Mouse (Mus musculus) spleen, adult 12 weeks (tissue): ENCODE results near the gene Mctp1.
"Not testable (repeated sequence)": the region's sequence is repeated elsewhere in the genome, so short reads cannot be mapped to it uniquely, and the experiment has no call there.

Experiments used
- DNase-seq: peaks from one replicate; pipeline ENCODE4 v3.0.0; 2022; ENCODE audit warnings: low spot score

The Mctp1 gene

DNA sequence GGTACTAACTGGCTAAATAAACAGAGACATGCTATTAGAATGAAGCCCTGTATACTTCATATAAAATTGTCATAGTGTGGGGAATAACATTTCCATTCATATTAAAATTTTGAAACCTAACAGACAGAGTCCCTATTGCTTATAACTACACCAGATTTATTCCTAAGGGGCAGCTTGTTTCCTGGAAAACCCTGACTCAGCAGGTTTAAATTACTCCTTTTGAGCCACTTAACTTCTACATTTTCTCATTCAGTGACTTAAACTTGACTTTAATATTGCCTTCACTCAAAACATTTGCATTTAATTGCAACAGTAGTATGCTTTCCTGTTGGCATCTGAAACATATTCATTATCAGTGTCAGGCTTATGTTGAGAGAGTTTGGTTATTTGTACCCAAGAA is 583.3 kb downstream of the Mctp1 start:
- DNase-seq = no peak

DNA sequence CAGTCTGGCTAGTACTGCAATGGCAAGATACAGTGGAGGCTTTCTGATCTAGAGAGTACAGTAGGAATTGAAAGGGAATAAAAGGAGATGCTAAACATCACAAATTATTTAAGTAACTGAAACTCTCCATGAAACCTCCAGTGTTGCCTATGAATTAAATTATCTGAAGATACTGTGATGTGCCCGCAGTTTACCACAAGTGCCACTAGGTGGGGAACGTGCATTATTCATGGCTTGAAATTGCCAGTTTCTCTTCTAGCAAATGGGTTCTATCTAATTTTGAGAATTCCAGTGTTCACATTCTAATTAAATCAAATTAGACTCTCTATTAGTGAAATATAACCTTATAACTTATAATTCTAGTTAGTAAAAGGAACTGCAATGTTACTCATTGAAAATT is 585.1 kb downstream of the Mctp1 start:
- DNase-seq = no peak

DNA sequence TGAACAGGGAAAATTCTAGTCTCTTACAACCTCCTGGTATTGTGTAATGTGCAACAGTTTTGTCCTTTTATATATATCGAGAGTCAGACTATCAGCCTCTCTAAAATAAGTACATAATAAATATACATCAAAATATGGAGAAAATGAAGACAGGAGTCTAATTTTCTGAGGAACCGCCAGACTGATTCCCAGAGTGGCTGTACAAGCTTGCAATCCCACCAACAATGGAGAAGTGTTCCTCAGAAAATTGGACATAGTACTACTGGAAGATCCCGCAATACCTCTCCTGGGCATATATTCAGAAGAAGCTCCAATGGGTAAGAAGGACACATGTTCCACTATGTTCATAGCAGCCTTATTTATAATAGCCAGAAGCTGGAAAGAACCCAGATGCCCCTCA is 586.7 kb downstream of the Mctp1 start:
- DNase-seq = not testable (repeated sequence)

DNA sequence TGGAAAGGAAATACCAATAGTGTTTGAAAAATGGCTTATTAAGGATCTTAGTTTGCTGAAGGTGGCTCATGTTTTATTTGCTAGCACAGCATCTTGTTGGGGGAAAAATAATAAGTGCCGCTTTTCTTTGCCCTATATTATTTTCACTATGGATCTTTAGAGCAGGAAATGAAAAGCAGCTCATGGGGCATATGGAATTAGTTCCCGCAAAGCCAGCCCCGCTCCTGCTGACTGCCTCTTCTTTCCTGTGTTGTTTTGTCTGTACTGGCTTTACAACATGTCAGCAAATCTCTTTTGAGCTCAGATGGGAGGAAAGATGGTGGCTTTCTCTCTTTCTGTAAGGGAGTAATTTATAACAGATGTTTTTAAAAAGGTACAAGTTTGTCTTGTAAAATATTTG is 618.3 kb downstream of the Mctp1 start:
- DNase-seq = no peak

DNA sequence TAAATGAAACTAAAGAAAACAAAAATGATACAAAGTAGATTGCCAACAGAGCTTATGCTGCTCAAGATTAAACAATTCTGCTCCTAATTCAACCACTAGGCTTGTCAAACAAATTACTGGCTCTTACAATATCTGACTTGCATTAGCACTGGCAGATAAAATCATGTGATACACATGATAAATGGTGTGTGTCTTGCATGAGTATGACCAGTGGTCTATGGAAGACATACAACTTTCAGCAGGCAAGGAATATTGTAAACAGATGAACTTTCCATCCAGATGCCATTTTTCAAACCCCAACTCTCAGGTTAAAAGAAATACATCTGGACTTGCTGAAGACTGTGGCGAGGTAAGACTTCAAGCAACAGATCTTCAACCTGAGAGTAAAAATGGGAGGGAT is 619.3 kb downstream of the Mctp1 start:
- no peak for DNase-seq

DNA sequence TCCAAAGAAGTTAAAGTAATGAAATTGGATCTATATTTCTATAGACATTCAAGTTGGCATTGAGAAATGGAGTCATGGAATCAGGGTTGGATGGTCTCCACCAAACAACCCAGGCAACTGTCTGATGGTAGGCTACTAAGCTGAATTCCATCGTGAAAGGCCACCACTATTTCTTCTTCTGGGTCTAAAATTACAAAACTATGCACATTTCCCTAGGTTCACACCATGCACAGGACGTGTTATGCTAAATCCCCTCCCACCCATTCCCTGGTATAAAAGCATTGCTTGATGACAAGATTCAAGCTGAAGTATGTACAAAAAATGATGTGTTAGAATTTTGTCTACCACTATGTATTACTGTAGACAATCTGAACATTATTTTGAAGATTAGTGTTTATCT is 634.5 kb downstream of the Mctp1 start:
- no peak for DNase-seq

DNA sequence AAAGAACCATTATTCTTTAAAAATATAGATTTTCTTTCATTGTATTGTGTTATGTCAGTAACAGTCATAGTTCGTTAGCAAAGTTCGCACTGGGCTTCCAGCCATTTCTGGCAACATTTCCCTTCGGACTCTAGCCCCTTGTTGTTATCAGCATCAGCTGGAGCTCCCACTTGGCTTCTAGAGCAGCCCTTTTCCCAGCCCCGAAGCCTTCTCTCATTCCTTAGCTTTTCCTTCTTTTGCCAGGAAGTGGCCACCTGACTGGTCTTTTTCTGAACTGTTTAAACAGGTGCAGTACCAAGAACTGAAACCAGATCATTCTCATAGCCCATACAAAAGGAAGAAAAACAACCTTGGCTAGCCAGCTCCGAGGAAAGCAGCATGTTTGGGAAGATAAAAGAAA is 645.3 kb downstream of the Mctp1 start:
- DNase-seq = no peak

DNA sequence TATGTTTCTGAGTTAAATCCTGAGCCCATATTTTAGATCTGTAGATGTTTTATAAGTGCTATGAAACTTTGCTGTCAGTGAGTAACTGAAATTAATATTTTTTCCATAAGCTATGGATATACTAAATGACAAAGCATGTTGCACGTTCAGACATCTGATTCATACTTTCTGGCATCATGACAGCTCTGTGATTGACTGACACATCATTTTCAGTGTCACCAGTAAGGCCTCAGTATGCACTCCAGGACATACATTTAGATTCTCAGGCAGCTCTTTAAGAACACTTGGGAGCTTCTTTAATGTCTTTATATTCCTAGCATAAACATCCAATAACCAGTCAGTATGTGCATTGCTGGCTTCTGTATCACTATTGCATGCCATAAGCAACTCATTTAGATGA is 659.0 kb downstream of the Mctp1 start:
- no peak for DNase-seq

DNA sequence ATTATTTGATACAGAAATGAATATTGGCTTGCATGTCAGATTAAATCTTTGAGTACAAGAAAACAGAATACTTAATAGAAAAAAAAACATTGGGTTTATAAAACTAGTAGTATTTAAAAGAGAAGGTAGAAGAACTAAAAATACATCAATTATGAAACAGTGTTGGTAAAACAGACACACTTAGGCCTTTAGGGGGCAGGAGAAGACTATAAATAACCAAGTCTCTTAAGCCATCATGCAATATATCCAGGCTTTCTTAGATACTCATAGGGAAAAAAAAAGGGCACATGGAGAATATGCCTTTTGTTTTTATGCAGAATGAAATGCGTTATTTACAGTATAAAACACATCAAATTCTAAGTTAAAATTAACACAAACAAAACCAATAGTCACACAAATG is 661.0 kb downstream of the Mctp1 start:
- no peak for DNase-seq

DNA sequence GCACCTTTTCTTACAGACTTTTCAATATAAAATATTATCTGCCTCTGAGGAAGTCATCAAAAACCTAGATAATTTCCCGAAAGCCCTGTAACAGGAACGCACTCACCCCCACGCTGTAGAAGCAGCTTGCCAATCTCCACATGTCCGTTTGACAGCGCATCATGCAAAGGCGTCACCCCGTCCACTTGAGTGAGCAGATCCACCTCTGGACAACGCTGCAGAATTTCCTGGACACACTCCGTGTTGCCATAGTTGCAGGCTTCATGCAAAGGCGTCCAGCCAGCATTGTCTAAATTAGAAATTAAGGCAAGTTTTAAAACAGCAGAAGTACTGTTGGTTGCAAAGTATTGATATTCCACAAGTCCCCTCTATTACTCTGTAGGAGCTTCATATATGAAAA is 662.1 kb downstream of the Mctp1 start:
- no peak for DNase-seq

DNA sequence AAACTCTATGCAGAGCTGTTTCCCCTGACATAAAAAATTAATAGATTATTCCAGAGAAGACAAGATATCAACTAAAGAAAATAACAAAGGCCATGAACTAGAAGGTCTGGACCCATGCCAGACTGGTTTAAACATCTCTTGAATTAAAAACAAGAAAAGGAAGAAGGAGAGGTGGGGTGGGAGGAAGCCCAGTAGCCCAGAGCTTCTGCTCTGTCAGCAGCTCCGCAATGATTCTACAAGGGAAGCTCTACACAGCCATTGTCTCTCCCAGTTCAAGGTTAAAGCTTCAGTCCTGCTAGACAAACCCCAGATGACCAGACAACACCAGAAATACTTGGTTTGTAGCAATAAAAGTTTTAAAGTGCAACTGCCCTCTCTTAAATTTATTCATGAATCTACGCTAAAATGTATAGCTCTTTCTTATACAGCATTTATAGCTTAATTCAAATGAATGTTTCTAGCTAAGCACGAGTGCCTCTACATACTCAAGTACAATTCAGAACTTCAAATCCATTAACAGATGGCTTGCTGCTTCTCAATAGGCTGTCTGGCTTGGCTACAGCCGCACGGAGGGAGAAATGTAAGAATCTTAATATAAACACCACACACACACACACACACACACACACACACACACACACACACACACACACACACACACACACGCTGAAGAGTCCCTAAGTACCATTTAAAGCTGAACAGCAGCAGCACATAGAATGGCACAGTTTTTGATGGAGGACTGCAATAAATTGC is 663.0 kb downstream of the Mctp1 start:
- no peak for DNase-seq

DNA sequence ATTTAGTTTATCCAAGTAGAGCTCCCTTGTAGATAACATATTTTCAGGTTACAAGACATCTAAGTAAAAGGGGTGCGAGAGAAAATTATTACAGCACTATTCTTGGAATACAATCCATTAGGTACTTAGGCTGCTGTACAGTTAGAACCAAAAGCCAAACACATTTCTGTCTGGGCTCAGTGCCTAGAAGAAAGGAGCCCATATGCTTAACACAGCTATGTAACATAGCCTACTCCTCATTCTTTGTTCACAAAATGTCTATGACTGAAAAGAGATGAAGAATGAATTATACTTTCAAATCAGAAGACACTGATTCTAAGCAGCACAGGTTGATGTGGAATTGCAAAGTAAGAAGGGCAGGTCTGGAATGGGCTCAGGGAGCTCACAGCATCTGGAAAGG is 664.1 kb downstream of the Mctp1 start:
- no peak for DNase-seq

DNA sequence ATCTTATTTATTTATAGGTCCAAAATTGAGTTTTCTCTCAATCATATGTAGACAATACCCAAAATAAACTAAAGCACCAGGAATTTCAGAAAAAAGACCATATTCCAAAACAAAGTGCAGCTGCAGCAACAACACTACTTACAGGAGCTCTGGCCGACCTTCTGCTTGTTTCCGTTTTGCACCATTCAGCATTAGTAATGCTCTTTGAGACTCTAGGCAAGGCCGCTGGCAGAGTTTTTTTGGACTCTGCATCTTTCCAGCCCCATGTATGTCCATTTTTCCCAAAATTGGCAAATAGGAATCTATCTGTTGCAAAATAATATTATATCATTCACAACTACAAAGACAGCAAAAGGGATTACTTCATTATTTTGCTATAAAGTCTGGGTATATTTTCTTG is 665.4 kb downstream of the Mctp1 start:
- no peak for DNase-seq

DNA sequence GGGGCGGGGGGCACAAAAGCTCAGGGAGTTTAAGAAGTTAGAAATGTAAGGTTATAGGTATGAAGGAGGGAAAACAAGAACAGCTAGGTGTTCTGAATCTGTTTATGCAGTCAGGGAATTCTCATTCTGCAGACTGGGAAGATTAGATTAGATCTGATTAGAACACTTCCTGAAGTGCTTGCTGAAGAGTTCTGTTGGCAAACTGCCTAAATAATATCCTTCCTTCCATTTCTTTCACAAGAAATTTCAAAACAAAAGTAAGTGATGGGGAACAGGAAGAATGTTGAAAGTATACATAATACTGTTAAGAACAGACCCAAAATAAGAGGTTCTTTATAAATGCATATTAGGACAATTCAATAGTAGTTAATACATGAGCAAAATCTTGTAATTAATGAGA is 678.9 kb downstream of the Mctp1 start:
- no peak for DNase-seq

DNA sequence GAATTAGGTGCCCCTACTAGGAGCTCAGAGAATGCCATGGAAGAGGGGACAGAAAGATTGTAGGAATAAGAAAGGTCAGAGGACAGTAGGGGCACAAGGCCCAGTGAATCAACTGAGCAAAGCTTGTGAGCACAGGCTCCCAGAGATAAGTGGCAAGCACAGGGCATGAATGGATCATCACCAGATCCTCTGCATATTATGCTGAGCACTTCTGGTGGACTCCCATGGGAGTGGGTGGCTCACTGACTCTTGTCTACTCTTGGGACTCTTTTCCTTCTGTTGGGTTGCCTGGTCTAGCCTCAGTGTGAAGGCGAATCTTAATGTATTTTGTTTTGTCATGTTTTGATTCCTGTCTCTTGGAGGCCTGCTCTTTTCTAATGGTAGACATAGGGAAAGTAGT is 684.5 kb downstream of the Mctp1 start:
- no peak for DNase-seq

DNA sequence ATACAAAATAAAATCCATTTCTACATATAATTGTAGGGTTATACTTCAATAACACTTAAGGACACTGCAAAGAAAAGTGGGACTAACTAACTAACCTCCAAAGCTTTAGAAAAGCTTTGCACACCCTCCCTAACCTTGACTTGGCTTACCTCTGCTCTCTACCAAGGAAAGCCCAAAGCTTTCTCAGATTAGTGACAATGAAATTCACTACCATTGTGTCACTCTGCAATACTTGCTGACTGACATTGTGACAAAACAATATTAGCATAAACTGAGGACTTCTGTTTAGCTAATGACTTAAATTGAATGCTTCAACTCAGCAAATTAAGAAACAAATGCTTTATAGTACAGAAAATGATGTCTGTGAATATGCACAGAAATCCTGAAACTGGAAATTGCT is 687.7 kb downstream of the Mctp1 start:
- DNase-seq = no peak
